Mouse (Mus musculus) limb, embryonic 12.5 days (tissue): ENCODE data around the gene Bcl11b. TPM values are rescaled to one million over a fixed set of nuclear protein-coding genes. Genes with fewer than 3 reads are reported as not detected.

Experiments
- ATAC-seq: fragments of 200-750 bp; cut with Nextera tagmentation; 2 replicates; pipeline ENCODE4 v1.8.0; 2017; ENCODE audit warnings: low read depth, moderate TSS enrichment; ENCODE audit not compliant: insufficient number of reproducible peaks, insufficient read depth, low FRiP score, low TSS enrichment
- H3K27ac ChIP-seq: fragments of 300-500 bp; sonication (generic); 2 replicates; pipeline ENCODE4 v1.5.1; 2016; ENCODE audit warnings: mild to moderate bottlenecking, moderate library complexity
- H3K27me3 ChIP-seq: fragments of 300-500 bp; sonication (generic); 2 replicates; pipeline ENCODE4 v1.6.1; 2016; ENCODE audit warnings: mild to moderate bottlenecking, moderate library complexity
- H3K36me3 ChIP-seq: fragments of 300-500 bp; sonication (generic); 2 replicates; pipeline ENCODE4 v1.6.1; 2016; ENCODE audit warnings: mild to moderate bottlenecking, moderate library complexity
- H3K4me1 ChIP-seq: fragments of 300-500 bp; sonication (generic); replicated peaks from 2 replicates; pipeline ENCODE4 v1.6.1; 2016
- H3K4me2 ChIP-seq: fragments of 300-500 bp; sonication (generic); 2 replicates; pipeline ENCODE4 v1.6.1; 2016; ENCODE audit warnings: mild to moderate bottlenecking, moderate library complexity
- H3K4me3 ChIP-seq: fragments of 300-500 bp; sonication (generic); replicated peaks from 2 replicates; pipeline ENCODE4 v1.5.1; 2016; ENCODE audit warnings: mild to moderate bottlenecking
- H3K9ac ChIP-seq: fragments of 300-500 bp; sonication (generic); replicated peaks from 2 replicates; pipeline ENCODE4 v1.6.1; 2016; ENCODE audit warnings: mild to moderate bottlenecking, moderate library complexity
- H3K9me3 ChIP-seq: fragments of 300-500 bp; sonication (generic); 2 replicates; pipeline ENCODE4 v1.6.1; 2016; ENCODE audit warnings: mild to moderate bottlenecking, moderate library complexity
- WGBS: fragments of 180-500 bp; shearing (Covaris S2); methylation state at CpG from one replicate; pipeline ENCODE4 v1.1.7; 2016; 5-methylcytosine and 5-hydroxymethylcytosine counted together
- polyA plus RNA-seq: library from polyadenylated mRNA; unstranded; fragments of >200 nt; fragmentation: Nextera tagmentation; extraction: Ambion mirVana; gene quantifications from 2 replicates; pipeline ENCODE4 v1.2.1, GENCODE M21; 2016

Gene Bcl11b
- polyA plus RNA-seq, 1 experiment from 2014 or later, result 19.9 TPM

DNA sequence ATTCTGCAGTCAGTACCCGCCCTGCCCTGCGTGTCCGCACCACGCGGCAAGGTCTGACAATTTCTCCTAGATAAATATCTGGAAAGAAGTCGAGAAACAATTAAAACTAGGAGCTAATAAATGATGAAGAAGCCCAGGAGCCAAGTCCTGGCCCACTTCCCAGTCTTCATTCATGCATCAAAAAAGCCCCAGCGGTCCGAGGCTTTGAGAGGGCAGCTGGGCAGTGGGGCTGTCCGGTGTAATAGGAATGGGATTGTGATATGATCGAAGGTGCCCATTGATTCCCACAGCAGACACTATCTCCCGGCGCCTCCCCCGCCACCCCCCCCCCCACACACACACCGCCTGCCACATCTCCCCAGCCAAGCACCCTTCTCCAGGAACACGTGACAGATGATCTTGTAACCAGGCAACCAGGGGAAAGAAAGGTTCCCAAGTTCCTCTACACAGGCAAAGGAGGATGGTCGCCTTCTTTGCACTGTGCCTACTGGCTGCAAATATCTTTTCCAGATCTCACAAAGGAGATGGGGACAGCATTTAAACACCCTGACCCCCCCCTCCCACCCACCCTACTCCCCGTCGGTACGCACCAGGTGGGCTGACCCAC, 68.5 kb downstream of the Bcl11b start:
- Histone ChIP-seq H3K27ac (no peak overlapping the region), H3K9me3 (no peaks in the 10 kb centered on the region), H3K4me3 (no peak overlapping the region), H3K36me3 (no peaks in the 10 kb centered on the region), H3K27me3 (no peaks in the 10 kb centered on the region), H3K9ac (no peak overlapping the region), H3K4me1 (peaks cover 52% of the 10 kb centered on the region), H3K4me2 (no peak overlapping the region)
- WGBS, result 83% methylated on average over 19 of the region's 19 CpGs
- ATAC-seq, result no peak

DNA sequence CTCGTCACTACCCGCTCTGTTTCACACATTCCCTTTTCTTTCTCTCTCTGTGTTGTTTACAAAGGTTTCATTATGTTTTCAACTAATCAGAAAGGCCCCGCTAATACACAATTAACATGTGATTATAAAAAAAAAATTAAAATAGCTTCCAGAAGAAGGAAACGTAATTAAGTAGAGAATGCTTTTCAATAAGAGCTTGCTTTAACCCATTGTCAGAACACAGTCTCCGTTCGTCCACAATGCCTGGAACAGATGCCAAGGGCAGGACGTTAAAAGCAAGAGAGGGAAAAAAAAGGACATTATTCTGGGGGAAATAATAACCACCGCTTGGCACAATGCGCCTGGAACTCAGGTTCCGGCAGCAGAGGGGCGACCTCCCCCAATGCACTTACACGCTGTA, 71.3 kb downstream of the Bcl11b start:
- no peak overlapping the region for H3K4me3 ChIP-seq
- H3K36me3 ChIP-seq, result no peaks in the 10 kb centered on the region
- H3K27ac ChIP-seq, result 0 out of 2 replicates have a peak overlapping the region, but pooled peaks have one; percentile 82
- H3K27me3 ChIP-seq, result no peaks in the 10 kb centered on the region
- no peak overlapping the region for H3K4me2 ChIP-seq
- no peak overlapping the region for H3K9ac ChIP-seq
- no peaks in the 10 kb centered on the region for H3K9me3 ChIP-seq
- whole genome bisulfite sequencing, result 41% methylated on average over 12 of the region's 12 CpGs
- H3K4me1 ChIP-seq, result peaks cover 71% of the 10 kb centered on the region
- ATAC-seq, result no peak

DNA sequence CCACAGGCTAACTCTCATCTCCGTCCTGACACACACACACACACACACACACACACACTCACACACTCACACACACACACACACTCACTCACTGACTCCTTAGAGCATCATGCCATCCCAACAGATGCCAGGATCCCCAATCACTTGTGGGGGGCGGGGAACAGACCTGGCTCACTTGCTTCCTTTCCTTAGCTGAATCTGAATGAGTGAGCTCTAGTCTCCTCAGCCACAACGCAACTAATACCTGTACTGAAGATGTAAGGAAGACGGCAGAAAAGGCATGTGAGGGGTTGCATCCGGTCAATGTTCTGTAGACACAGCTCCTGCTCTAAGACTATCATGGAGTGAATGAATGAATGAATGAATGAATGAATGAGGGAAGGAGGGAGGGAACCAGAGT, 71.9 kb downstream of the Bcl11b start:
- Histone ChIP-seq H3K27me3 (no peaks in the 10 kb centered on the region), H3K4me1 (peaks cover 75% of the 10 kb centered on the region), H3K27ac (peak overlapping the region; percentile 82), H3K9me3 (no peaks in the 10 kb centered on the region), H3K4me3 (no peak overlapping the region), H3K4me2 (peak overlapping the region; percentile 2; the same call in 1 of the 2 replicates), H3K36me3 (no peaks in the 10 kb centered on the region), H3K9ac (no peak overlapping the region)
- WGBS, result 81% methylated on average over 5 of the region's 5 CpGs
- no peak for ATAC-seq

DNA sequence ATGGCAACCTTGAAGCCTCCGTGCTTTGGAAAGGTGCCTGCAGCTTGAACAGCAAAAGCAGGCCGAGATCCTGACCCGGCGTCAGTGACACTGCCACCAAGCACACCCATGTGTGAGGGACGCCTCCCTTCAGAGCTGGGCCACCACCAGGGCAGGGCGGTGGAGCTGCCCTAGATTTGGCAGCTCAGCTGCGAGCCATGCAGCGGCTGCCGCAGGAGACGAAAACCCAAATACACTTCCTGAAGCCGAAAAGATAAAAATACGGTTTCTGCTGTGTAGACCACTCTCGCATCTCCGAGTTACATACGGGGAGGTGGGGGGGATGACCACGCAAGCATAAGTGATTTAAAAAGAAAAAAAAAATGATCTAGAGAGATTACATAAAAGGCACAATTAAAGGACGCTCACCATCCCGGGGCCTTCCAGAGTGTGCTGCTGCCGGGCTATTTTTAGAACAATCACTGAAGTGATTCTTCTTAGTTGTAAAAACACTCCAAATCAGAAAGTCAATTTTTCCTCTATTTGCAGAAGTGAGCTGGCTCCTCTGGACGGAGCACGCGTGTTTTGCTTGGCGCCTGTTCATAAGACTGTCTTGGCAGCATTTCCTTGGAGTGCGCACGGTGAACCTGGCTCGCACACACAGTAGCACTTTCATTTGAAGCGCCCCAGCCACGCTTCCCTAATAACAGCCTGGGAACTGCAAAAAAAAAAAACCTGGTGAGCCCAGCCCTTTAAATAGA, 72.6 kb downstream of the Bcl11b start:
- Histone ChIP-seq H3K4me1 (peaks cover 75% of the 10 kb centered on the region), H3K9ac (no peak overlapping the region), H3K27me3 (no peaks in the 10 kb centered on the region), H3K4me2 (0 out of 2 replicates have a peak overlapping the region, but pooled peaks have one; percentile 17), H3K27ac (peak overlapping the region; percentile 82), H3K36me3 (no peaks in the 10 kb centered on the region), H3K9me3 (no peaks in the 10 kb centered on the region), H3K4me3 (no peak overlapping the region)
- ATAC-seq, result 0 out of 2 replicates have a peak, but pooled peaks have one; percentile 17
- WGBS, result 57% methylated on average over 28 of the region's 28 CpGs

DNA sequence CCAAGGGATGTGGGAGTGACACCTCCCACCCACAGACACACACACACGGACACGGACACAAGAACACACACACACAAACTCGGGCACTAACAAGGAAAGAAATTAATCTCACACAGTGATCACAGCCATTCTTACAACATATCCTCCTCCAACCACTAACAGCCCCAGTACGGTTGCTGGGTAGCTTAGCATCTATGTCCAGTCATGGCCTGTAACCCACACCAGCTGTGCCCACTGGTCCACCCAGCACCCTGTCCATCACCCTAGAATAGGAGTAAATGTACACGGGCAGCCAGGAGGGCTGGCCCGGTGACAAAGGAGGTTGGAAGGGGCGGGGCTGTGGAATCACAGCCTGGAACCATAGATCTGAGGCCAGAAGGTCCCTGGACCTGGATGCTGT, 74.5 kb downstream of the Bcl11b start:
- Histone ChIP-seq H3K4me1 (peaks cover 82% of the 10 kb centered on the region), H3K27me3 (no peaks in the 10 kb centered on the region), H3K36me3 (no peaks in the 10 kb centered on the region), H3K4me3 (no peak overlapping the region), H3K9ac (no peak overlapping the region), H3K27ac (no peak overlapping the region), H3K4me2 (no peak overlapping the region), H3K9me3 (no peaks in the 10 kb centered on the region)
- ATAC-seq, result no peak
- 80% methylated on average over 7 of the region's 7 CpGs for WGBS

DNA sequence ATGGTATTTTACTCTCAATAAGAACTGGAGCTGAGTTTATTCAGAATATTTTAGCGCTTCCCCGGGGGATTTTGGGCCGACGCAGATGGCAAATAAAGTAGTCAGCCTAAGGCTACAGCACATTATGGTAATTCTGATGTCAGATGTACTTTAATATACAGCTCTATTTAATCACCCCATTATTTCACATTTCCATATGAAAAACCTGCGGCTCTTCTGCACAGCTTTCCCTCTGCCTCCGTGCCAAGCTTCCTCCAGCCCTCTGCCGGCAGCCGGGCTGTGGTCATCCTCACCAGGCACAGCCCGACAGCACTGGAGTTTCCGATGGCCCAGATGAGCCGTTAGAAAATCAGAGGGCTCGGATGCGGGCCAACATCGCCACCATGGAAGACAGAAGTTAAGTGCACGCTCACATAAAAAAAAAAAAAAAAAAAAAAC, 74.9 kb downstream of the Bcl11b start:
- H3K27me3 ChIP-seq, result no peaks in the 10 kb centered on the region
- ATAC-seq, result no peak
- no peak overlapping the region for H3K4me3 ChIP-seq
- no peaks in the 10 kb centered on the region for H3K9me3 ChIP-seq
- peak overlapping the region; percentile 45; the same call in 1 of the 2 replicates for H3K4me2 ChIP-seq
- H3K4me1 ChIP-seq, result peaks cover 81% of the 10 kb centered on the region
- no peak overlapping the region for H3K27ac ChIP-seq
- 60% methylated on average over 15 of the region's 15 CpGs for WGBS
- H3K9ac ChIP-seq, result no peak overlapping the region
- no peaks in the 10 kb centered on the region for H3K36me3 ChIP-seq

DNA sequence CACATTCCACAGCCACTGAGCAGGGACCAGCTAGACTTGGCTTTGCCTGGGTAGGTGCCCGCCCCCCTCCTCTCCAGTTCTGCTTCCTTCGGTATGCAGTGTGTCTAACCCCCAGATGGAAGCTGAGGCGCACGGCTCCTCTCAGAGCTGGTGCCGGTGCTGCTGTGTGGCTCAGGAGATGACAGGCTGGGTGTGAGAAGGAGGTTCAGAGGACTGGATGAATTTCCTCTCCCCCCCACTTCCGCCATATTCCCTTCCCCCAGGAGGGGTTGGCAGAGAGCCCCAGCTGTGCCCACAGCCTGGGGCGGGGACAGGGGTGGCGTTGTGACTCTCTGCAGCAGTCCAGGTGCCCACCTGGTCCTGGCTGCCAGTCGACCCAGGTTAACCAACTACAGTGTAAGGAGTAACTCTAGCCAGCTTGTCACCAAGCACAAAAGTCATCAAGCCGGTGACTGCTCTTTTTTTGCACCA, 75.4 kb downstream of the Bcl11b start:
- H3K36me3 ChIP-seq, result no peaks in the 10 kb centered on the region
- peaks cover 81% of the 10 kb centered on the region for H3K4me1 ChIP-seq
- H3K27ac ChIP-seq, result peak overlapping the region; percentile 67
- no peaks in the 10 kb centered on the region for H3K27me3 ChIP-seq
- WGBS, result 34% methylated on average over 10 of the region's 10 CpGs
- no peak overlapping the region for H3K4me3 ChIP-seq
- H3K9me3 ChIP-seq, result no peaks in the 10 kb centered on the region
- peak; percentile 43; the same call in 1 of the 2 replicates for ATAC-seq
- no peak overlapping the region for H3K9ac ChIP-seq
- peak overlapping the region; percentile 45 for H3K4me2 ChIP-seq

DNA sequence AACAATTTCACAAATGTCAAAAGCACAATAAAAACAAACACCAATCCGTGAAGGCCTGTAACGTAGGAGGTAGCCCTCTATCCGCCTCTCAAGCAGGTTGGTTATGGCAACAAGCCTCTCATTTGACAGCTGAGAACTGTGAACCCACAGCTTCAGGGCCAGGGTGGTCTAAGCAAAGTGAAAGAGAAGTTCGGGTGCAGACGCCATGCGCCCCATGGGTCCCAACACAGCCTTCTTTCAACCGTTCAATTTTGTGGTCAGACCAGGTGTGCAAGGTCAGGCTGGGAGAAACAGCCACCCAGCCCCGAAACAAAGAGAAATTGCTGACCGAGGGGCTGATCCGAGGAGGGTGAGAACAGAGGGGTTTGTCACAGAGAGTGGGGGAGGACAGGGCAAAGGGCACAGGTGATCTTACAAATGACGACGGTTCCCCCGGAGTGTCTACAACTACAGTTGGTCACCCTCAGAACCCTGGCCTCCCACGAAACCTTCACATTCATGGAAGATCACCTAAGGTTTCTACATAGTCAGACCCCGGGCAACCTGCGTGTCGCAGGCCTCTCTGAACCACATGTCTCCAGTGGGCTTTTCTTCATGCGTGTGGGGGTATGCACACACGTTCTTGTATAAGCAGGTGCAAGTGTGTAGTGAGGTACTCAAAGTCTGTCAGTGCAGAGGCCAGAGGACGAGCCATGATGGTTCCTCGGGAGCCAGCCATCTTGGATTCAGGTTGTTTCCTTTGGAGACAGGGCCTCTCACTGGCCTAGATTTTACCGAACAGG, 77.1 kb downstream of the Bcl11b start:
- Histone ChIP-seq H3K4me2 (no peak overlapping the region), H3K9ac (no peak overlapping the region), H3K27ac (no peak overlapping the region), H3K27me3 (no peaks in the 10 kb centered on the region), H3K4me1 (peaks cover 72% of the 10 kb centered on the region), H3K4me3 (no peak overlapping the region), H3K36me3 (no peaks in the 10 kb centered on the region), H3K9me3 (no peaks in the 10 kb centered on the region)
- 86% methylated on average over 22 of the region's 22 CpGs for WGBS
- no peak for ATAC-seq

DNA sequence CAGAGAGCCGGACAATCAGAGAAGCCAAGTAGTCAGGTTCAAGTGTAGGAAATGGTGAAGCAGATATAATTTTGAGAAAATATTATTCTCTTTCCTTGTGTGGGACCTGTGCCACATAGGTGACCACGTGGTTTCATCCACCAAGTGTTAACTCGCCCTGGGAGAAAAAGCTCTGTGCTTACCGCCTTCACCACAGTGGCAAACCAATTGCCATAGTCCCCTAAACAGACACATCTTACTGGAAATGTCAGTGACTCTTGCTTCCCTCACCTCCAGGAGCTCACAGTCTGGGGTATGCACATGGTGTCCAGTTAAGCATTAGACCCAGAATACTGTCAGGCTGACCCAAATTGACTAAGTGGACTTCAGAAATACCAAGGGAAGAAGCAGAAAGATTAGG, 78.7 kb downstream of the Bcl11b start:
- Histone ChIP-seq H3K9ac (no peak overlapping the region), H3K27ac (no peak overlapping the region), H3K4me2 (no peak overlapping the region), H3K9me3 (no peaks in the 10 kb centered on the region), H3K36me3 (no peaks in the 10 kb centered on the region), H3K4me1 (peaks cover 71% of the 10 kb centered on the region), H3K27me3 (no peaks in the 10 kb centered on the region), H3K4me3 (no peak overlapping the region)
- ATAC-seq, result no peak
- 79% methylated on average over 4 of the region's 4 CpGs for WGBS

DNA sequence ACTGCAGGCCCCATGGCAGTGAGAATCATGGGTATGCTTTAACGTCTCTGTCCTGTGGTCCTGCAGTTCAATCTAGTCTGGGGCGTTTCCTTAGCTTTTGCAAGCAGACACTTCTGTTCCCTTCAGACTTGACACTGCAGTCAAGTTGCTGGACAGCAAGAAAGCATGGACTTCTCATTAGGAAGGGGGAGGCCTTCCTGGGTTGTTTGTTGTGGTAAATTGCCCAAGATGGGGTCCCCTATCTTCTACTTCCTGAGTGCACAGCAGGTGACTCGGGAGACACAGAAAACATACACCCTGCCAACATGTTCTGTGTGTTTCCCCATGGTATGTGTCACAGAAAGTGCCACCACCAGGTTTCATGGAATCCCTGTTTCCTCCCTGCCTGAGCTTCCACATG, 79.4 kb downstream of the Bcl11b start:
- Histone ChIP-seq H3K9ac (no peak overlapping the region), H3K27me3 (no peaks in the 10 kb centered on the region), H3K27ac (no peak overlapping the region), H3K4me2 (no peak overlapping the region), H3K9me3 (no peaks in the 10 kb centered on the region), H3K4me3 (no peak overlapping the region), H3K4me1 (peaks cover 66% of the 10 kb centered on the region), H3K36me3 (no peaks in the 10 kb centered on the region)
- WGBS, result 64% methylated on average over 3 of the region's 3 CpGs
- ATAC-seq, result no peak

DNA sequence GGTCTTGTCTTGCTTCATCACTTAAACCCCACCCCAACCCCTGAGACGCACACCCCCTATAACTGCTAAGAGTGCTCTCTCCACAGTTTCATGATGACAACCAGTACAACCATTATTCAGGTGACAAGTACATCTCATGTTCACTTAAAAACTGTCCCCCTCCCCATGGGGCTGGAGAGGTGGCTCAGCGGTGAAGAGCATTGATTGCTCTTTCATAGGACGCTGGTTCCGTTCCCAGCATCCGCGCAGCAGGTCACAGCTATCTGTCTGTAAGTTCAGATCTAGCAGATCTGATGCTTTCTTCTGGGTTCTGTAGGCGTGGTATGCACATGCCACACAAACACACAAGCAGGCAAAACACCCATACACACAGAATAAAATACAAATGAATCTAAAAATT, 81.2 kb downstream of the Bcl11b start:
- Histone ChIP-seq H3K4me1 (peaks cover 48% of the 10 kb centered on the region), H3K27me3 (no peaks in the 10 kb centered on the region), H3K4me3 (no peak overlapping the region), H3K27ac (no peak overlapping the region), H3K36me3 (peaks cover 6% of the 10 kb centered on the region), H3K4me2 (no peak overlapping the region), H3K9ac (no peak overlapping the region), H3K9me3 (peaks cover 2% of the 10 kb centered on the region; the same call in 1 of the 2 replicates)
- WGBS, result 93% methylated on average over 7 of the region's 7 CpGs
- ATAC-seq, result no peak
